Mouse (Mus musculus): ENCODE measurements around the gene Tst. TPM values are rescaled to one million over a fixed set of nuclear protein-coding genes. Genes with fewer than 3 reads are reported as not detected.
A peak's percentile ranks its signal among the peaks of the same experiment; 100 is the strongest.

Gene Tst
- 8.1 and 8.5 TPM in 2 replicates for polyA plus RNA-seq (2016; fragmentation: Nextera tagmentation; extraction: Ambion mirVana)

GRCm38 (mm10) chr15:78405517-78406211, at the start of gene Tst:
TSS of gene Tst (minus strand) at chr15:78405907.
- H3K4me1 ChIP-seq = peaks cover 50% of the 10 kb centered on the region
- H3K27ac ChIP-seq = peak within 1 kb of the TSS; percentile 88
- peak; percentile 79 for DNase-seq (ENCODE audit: low spot score)
- no peaks in the 10 kb centered on the region for H3K9me3 ChIP-seq (replicated peaks)
- H3K27me3 ChIP-seq (ENCODE audit: low read depth, poor library complexity, severe bottlenecking) = peaks cover 33% of the 10 kb centered on the region
- no peaks in the 10 kb centered on the region for H3K36me3 ChIP-seq
- 3% methylated on average over 34 of the region's 34 CpGs for WGBS
- H3K4me3 ChIP-seq = peak within 1 kb of the TSS; percentile 69

GRCm38 (mm10) chr15:78455168-78455567, 49.5 kb upstream of the Tst start:
- H3K27ac ChIP-seq = 0 out of 2 replicates have a peak overlapping the region, but pooled peaks have one; percentile 1
- no peaks in the 10 kb centered on the region for H3K27me3 ChIP-seq (ENCODE audit: low read depth, poor library complexity, severe bottlenecking)
- no peaks in the 10 kb centered on the region for H3K36me3 ChIP-seq
- H3K4me1 ChIP-seq = peaks cover 15% of the 10 kb centered on the region
- no peaks in the 10 kb centered on the region for H3K9me3 ChIP-seq (replicated peaks)
- WGBS = 83% methylated on average over 4 of the region's 4 CpGs
- DNase-seq (ENCODE audit: low spot score) = no peak
- H3K4me3 ChIP-seq = no peak overlapping the region

- Histone ChIP-seq H3K27ac (no peak overlapping the region), H3K4me1 (peaks cover 35% of the 10 kb centered on the region), H3K36me3 (no peaks in the 10 kb centered on the region), H3K9me3 (replicated peaks) (no peaks in the 10 kb centered on the region), H3K4me3 (no peak overlapping the region), H3K27me3 (ENCODE audit: low read depth, poor library complexity, severe bottlenecking) (no peaks in the 10 kb centered on the region)
- WGBS = 91% methylated on average over 3 of the region's 3 CpGs
- no peak for DNase-seq (ENCODE audit: low spot score)
Observed at GRCm38 (mm10) chr15:78452929-78453328, 47.2 kb upstream of the Tst start.

GRCm38 (mm10) chr15:78451201-78451600, 45.5 kb upstream of the Tst start:
- no peak overlapping the region for H3K27ac ChIP-seq
- no peak overlapping the region for H3K4me3 ChIP-seq
- DNase-seq (ENCODE audit: low spot score) = no peak

GRCm38 (mm10) chr15:78450419-78450768, 44.7 kb upstream of the Tst start:
- H3K4me1 ChIP-seq = peaks cover 22% of the 10 kb centered on the region
- no peak overlapping the region for H3K27ac ChIP-seq
- no peak overlapping the region for H3K4me3 ChIP-seq
- H3K36me3 ChIP-seq = no peaks in the 10 kb centered on the region
- WGBS = 87% methylated on average over 6 of the region's 6 CpGs
- DNase-seq (ENCODE audit: low spot score) = no peak
- H3K9me3 ChIP-seq (replicated peaks) = no peaks in the 10 kb centered on the region
- no peaks in the 10 kb centered on the region for H3K27me3 ChIP-seq (ENCODE audit: low read depth, poor library complexity, severe bottlenecking)

More at GRCm38 (mm10) chr15:78451201-78451600, 45.5 kb upstream of the Tst start:
- no peaks in the 10 kb centered on the region for H3K36me3 ChIP-seq
- peaks cover 27% of the 10 kb centered on the region for H3K4me1 ChIP-seq
- H3K27me3 ChIP-seq (ENCODE audit: low read depth, poor library complexity, severe bottlenecking) = no peaks in the 10 kb centered on the region
- WGBS = 87% methylated on average over 2 of the region's 2 CpGs
- no peaks in the 10 kb centered on the region for H3K9me3 ChIP-seq (replicated peaks)

GRCm38 (mm10) chr15:78449694-78450418, 44.1 kb upstream of the Tst start:
- Histone ChIP-seq H3K27me3 (ENCODE audit: low read depth, poor library complexity, severe bottlenecking) (no peaks in the 10 kb centered on the region), H3K9me3 (replicated peaks) (no peaks in the 10 kb centered on the region), H3K4me1 (peaks cover 22% of the 10 kb centered on the region), H3K4me3 (no peak overlapping the region), H3K27ac (no peak overlapping the region; the same call in 1 of the 2 replicates), H3K36me3 (no peaks in the 10 kb centered on the region)
- WGBS = 57% methylated on average over 7 of the region's 7 CpGs
- DNase-seq (ENCODE audit: low spot score) = no peak

GRCm38 (mm10) chr15:78449131-78449530, 43.4 kb upstream of the Tst start:
- Histone ChIP-seq H3K9me3 (replicated peaks) (no peaks in the 10 kb centered on the region), H3K27me3 (ENCODE audit: low read depth, poor library complexity, severe bottlenecking) (no peaks in the 10 kb centered on the region), H3K4me1 (peaks cover 22% of the 10 kb centered on the region), H3K36me3 (no peaks in the 10 kb centered on the region), H3K27ac (peak overlapping the region; percentile 86), H3K4me3 (no peak overlapping the region)
- WGBS = 69% methylated on average over 6 of the region's 6 CpGs
- DNase-seq (ENCODE audit: low spot score) = no peak

GRCm38 (mm10) chr15:78447746-78448535, 42.2 kb upstream of the Tst start:
- Histone ChIP-seq H3K4me3 (peak overlapping the region; percentile 47), H3K27ac (peak overlapping the region; percentile 86)
- 2% methylated on average over 22 of the region's 22 CpGs for WGBS

GRCm38 (mm10) chr15:78447121-78447520, 41.4 kb upstream of the Tst start:
- no peak for DNase-seq (ENCODE audit: low spot score)
- WGBS = 51% methylated on average over 7 of the region's 7 CpGs
- Histone ChIP-seq H3K4me1 (peaks cover 30% of the 10 kb centered on the region), H3K9me3 (replicated peaks) (no peaks in the 10 kb centered on the region), H3K36me3 (no peaks in the 10 kb centered on the region), H3K4me3 (no peak overlapping the region), H3K27ac (peak overlapping the region; percentile 86), H3K27me3 (ENCODE audit: low read depth, poor library complexity, severe bottlenecking) (no peaks in the 10 kb centered on the region)

More at GRCm38 (mm10) chr15:78447746-78448535, 42.2 kb upstream of the Tst start:
- H3K9me3 ChIP-seq (replicated peaks) = no peaks in the 10 kb centered on the region
- DNase-seq (ENCODE audit: low spot score) = peak; percentile 99
- H3K27me3 ChIP-seq (ENCODE audit: low read depth, poor library complexity, severe bottlenecking) = no peaks in the 10 kb centered on the region
- H3K36me3 ChIP-seq = no peaks in the 10 kb centered on the region
- peaks cover 30% of the 10 kb centered on the region for H3K4me1 ChIP-seq

- Histone ChIP-seq H3K36me3 (no peaks in the 10 kb centered on the region), H3K9me3 (replicated peaks) (no peaks in the 10 kb centered on the region), H3K27me3 (ENCODE audit: low read depth, poor library complexity, severe bottlenecking) (peaks cover 1% of the 10 kb centered on the region; the same call in 1 of the 2 replicates), H3K4me1 (peaks cover 24% of the 10 kb centered on the region), H3K27ac (no peak overlapping the region), H3K4me3 (no peak overlapping the region)
- DNase-seq (ENCODE audit: low spot score) = no peak
- 64% methylated on average over 6 of the region's 6 CpGs for WGBS
Observed at GRCm38 (mm10) chr15:78443857-78444256, 38.1 kb upstream of the Tst start.

GRCm38 (mm10) chr15:78442231-78442630, 36.5 kb upstream of the Tst start:
- peaks cover 32% of the 10 kb centered on the region for H3K4me1 ChIP-seq
- H3K27ac ChIP-seq = no peak overlapping the region
- no peak for DNase-seq (ENCODE audit: low spot score)
- 88% methylated on average over 19 of the region's 19 CpGs for WGBS
- H3K36me3 ChIP-seq = no peaks in the 10 kb centered on the region
- no peak overlapping the region for H3K4me3 ChIP-seq
- H3K27me3 ChIP-seq (ENCODE audit: low read depth, poor library complexity, severe bottlenecking) = peaks cover 16% of the 10 kb centered on the region
- no peaks in the 10 kb centered on the region for H3K9me3 ChIP-seq (replicated peaks)

GRCm38 (mm10) chr15:78438973-78439372, 33.3 kb upstream of the Tst start:
- 64% methylated on average over 9 of the region's 9 CpGs for WGBS
- Histone ChIP-seq H3K4me3 (no peak overlapping the region), H3K36me3 (peaks cover 21% of the 10 kb centered on the region), H3K4me1 (peaks cover 62% of the 10 kb centered on the region), H3K27ac (no peak overlapping the region), H3K27me3 (ENCODE audit: low read depth, poor library complexity, severe bottlenecking) (peaks cover 37% of the 10 kb centered on the region), H3K9me3 (replicated peaks) (no peaks in the 10 kb centered on the region)
- DNase-seq (ENCODE audit: low spot score) = no peak
